Mouse (Mus musculus): ENCODE data around the gene Tmem50b. TPM values are rescaled to one million over a fixed set of nuclear protein-coding genes. Genes with fewer than 3 reads are reported as not detected.

The Tmem50b gene
- polyA plus RNA-seq, 1 experiment from 2014 or later, result 57.4 TPM

- H3K27me3 ChIP-seq (replicated peaks), result no peaks in the 10 kb centered on the region
- ATAC-seq (ENCODE audit: insufficient number of reproducible peaks, low FRiP score), result no peak
- H3K4me2 ChIP-seq, result peak overlapping the region; percentile 75
- H3K4me1 ChIP-seq (replicated peaks), result peaks cover 78% of the 10 kb centered on the region
- peak overlapping the region; percentile 89 for H3K27ac ChIP-seq (ENCODE audit: poor library complexity, severe bottlenecking)
- H3K9ac ChIP-seq, result peak overlapping the region; percentile 72; the same call in 1 of the 2 replicates
- peaks cover 7% of the 10 kb centered on the region for H3K36me3 ChIP-seq
- 63% methylated on average over 5 of the region's 5 CpGs for WGBS
- peak overlapping the region; percentile 10; the same call in 1 of the 2 replicates for H3K4me3 ChIP-seq
- H3K9me3 ChIP-seq (replicated peaks), result no peaks in the 10 kb centered on the region
Measured at GRCm38 (mm10) chr16:91549616-91550015, 48.0 kb downstream of the Tmem50b start.

GRCm38 (mm10) chr16:91548996-91549395 lies 48.6 kb downstream of the Tmem50b start:
- Histone ChIP-seq H3K27me3 (replicated peaks) (no peaks in the 10 kb centered on the region), H3K4me1 (replicated peaks) (peaks cover 72% of the 10 kb centered on the region), H3K27ac (ENCODE audit: poor library complexity, severe bottlenecking) (peak overlapping the region; percentile 89), H3K4me3 (peak overlapping the region; percentile 46), H3K9ac (peak overlapping the region; percentile 72), H3K36me3 (peaks cover 7% of the 10 kb centered on the region), H3K4me2 (peak overlapping the region; percentile 75), H3K9me3 (replicated peaks) (no peaks in the 10 kb centered on the region)
- WGBS, result 52% methylated on average over 2 of the region's 2 CpGs
- no peak for ATAC-seq (ENCODE audit: insufficient number of reproducible peaks, low FRiP score)

- Histone ChIP-seq H3K9ac (peak overlapping the region; percentile 72), H3K4me1 (replicated peaks) (peaks cover 68% of the 10 kb centered on the region), H3K27me3 (replicated peaks) (no peaks in the 10 kb centered on the region), H3K4me2 (peak overlapping the region; percentile 75), H3K27ac (ENCODE audit: poor library complexity, severe bottlenecking) (peak overlapping the region; percentile 89), H3K9me3 (replicated peaks) (no peaks in the 10 kb centered on the region), H3K36me3 (peaks cover 7% of the 10 kb centered on the region), H3K4me3 (peak overlapping the region; percentile 46)
- 24% methylated on average over 5 of the region's 5 CpGs for WGBS
- ATAC-seq (ENCODE audit: insufficient number of reproducible peaks, low FRiP score), result no peak
Measured at GRCm38 (mm10) chr16:91548586-91548985, 49.0 kb downstream of the Tmem50b start.

DNA sequence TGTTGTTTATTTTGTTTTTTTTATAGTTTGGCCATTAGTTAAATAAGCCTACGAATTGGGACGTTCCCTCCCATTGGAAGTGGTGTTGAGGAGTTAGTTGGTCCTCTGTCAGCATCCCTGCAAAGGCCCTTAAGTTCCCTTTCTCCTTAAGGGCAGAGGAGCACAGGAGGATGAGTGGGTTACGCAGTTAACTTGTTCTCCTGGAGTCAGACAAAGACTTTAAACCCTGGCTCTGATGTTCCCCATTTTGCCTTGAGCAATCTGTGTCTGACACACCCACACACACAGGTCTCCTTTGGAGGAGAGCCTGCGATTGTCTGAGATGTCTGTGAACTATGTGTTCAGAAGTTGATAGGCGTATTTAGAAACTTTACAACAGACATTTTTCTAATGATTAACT lies 49.6 kb downstream of the Tmem50b start:
- Histone ChIP-seq H3K36me3 (peaks cover 7% of the 10 kb centered on the region), H3K9ac (peak overlapping the region; percentile 98), H3K4me1 (replicated peaks) (peaks cover 62% of the 10 kb centered on the region), H3K27me3 (replicated peaks) (no peaks in the 10 kb centered on the region), H3K4me3 (peak overlapping the region; percentile 93), H3K9me3 (replicated peaks) (no peaks in the 10 kb centered on the region), H3K27ac (ENCODE audit: poor library complexity, severe bottlenecking) (peak overlapping the region; percentile 87), H3K4me2 (peak overlapping the region; percentile 91)
- 37% methylated on average over 5 of the region's 5 CpGs for WGBS
- ATAC-seq (ENCODE audit: insufficient number of reproducible peaks, low FRiP score), result no peak

- Histone ChIP-seq H3K4me2 (peak within 1 kb of the TSS; percentile 91), H3K36me3 (peaks cover 2% of the 10 kb centered on the region; the same call in 1 of the 2 replicates), H3K4me3 (peak within 1 kb of the TSS; percentile 93), H3K27me3 (replicated peaks) (no peaks in the 10 kb centered on the region), H3K27ac (ENCODE audit: poor library complexity, severe bottlenecking) (peak within 1 kb of the TSS; percentile 87), H3K9ac (peak within 1 kb of the TSS; percentile 98), H3K4me1 (replicated peaks) (peaks cover 56% of the 10 kb centered on the region), H3K9me3 (replicated peaks) (no peaks in the 10 kb centered on the region)
- peak; percentile 91 for ATAC-seq (ENCODE audit: insufficient number of reproducible peaks, low FRiP score)
- under 1% methylated on average over 65 of the region's 74 CpGs for WGBS
Measured at GRCm38 (mm10) chr16:91546836-91547741, 50.5 kb downstream of the Tmem50b start, which contains the start of gene Ifngr2. Gene Ifngr2, plus strand, starts transcription at chr16:91547072.

DNA sequence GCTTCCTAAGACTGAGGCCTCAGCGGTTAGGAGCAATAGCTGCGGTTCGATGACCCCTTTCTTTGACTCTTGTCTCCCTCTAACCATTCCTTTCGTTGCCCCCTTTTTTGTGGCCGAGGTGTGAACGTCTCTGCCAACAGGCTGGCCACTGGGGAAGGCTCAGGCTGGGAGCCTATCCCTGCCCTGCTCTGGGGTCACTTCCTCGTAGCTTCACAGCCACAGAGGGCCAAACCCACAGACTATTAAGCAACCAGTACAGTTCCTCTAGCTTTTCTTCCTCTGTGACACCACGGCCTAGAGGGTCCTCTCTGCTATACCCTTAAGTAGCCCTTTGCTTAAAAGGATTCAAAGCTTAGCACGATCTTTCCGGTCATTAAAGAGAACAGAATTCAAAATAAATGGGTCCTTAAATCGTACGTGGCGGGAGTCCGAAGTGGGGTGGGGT lies 51.2 kb downstream of the Tmem50b start:
- H3K36me3 ChIP-seq, result peaks cover 2% of the 10 kb centered on the region; the same call in 1 of the 2 replicates
- peak overlapping the region; percentile 93 for H3K4me3 ChIP-seq
- peak overlapping the region; percentile 91 for H3K4me2 ChIP-seq
- no peaks in the 10 kb centered on the region for H3K27me3 ChIP-seq (replicated peaks)
- WGBS, result 15% methylated on average over 14 of the region's 14 CpGs
- peak overlapping the region; percentile 98 for H3K9ac ChIP-seq
- ATAC-seq (ENCODE audit: insufficient number of reproducible peaks, low FRiP score), result peak; percentile 19; the same call in 1 of the 2 replicates
- H3K4me1 ChIP-seq (replicated peaks), result peaks cover 56% of the 10 kb centered on the region
- H3K9me3 ChIP-seq (replicated peaks), result no peaks in the 10 kb centered on the region
- peak overlapping the region; percentile 87 for H3K27ac ChIP-seq (ENCODE audit: poor library complexity, severe bottlenecking)

DNA sequence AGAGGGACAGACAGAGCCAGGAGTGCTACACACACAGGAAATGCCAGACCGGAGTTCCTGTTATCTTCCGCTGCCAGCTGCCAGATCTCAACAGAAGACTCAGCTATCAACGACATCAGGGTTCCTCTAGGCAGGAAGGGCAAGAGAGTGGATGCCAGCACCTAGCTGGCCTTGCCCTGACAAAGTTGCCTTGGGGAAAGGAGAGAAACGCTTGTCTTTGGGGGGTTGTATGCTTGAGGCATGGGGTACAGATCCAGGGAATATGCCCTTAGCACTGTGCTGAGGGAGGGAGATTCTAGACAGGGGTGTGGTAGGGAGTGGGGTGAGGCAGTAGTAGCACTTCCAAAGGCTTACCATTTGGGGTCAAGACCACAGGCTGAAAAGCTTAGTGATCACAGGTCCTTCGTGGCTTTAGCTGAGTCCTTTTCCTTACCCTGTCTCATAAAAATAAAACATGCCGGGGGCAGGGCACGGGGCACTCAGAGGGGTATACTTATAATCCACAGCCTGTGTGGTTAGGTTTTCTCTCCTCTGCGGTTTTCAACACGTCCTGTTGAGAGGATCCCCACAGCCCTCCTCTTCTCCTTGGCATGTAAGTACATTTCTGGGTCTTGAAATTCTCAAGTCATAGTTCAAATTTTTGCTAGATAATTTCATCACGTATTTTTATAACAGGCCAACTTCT lies 51.9 kb downstream of the Tmem50b start:
- no peaks in the 10 kb centered on the region for H3K27me3 ChIP-seq (replicated peaks)
- no peak overlapping the region for H3K4me3 ChIP-seq
- H3K9me3 ChIP-seq (replicated peaks), result no peaks in the 10 kb centered on the region
- ATAC-seq (ENCODE audit: insufficient number of reproducible peaks, low FRiP score), result no peak
- peaks cover 2% of the 10 kb centered on the region; the same call in 1 of the 2 replicates for H3K36me3 ChIP-seq
- peak overlapping the region; percentile 63; the same call in 1 of the 2 replicates for H3K27ac ChIP-seq (ENCODE audit: poor library complexity, severe bottlenecking)
- H3K4me2 ChIP-seq, result no peak overlapping the region
- WGBS, result 42% methylated on average over 10 of the region's 10 CpGs
- H3K4me1 ChIP-seq (replicated peaks), result peaks cover 54% of the 10 kb centered on the region
- H3K9ac ChIP-seq, result no peak overlapping the region

- H3K9me3 ChIP-seq (replicated peaks), result no peaks in the 10 kb centered on the region
- H3K27me3 ChIP-seq (replicated peaks), result no peaks in the 10 kb centered on the region
- no peak for ATAC-seq (ENCODE audit: insufficient number of reproducible peaks, low FRiP score)
- H3K9ac ChIP-seq, result no peak overlapping the region
- H3K4me2 ChIP-seq, result no peak overlapping the region
- H3K27ac ChIP-seq (ENCODE audit: poor library complexity, severe bottlenecking), result no peak overlapping the region
- H3K36me3 ChIP-seq, result no peaks in the 10 kb centered on the region
- WGBS, result 95% methylated on average over 1 of the region's 1 CpGs
- H3K4me1 ChIP-seq (replicated peaks), result peaks cover 46% of the 10 kb centered on the region
- H3K4me3 ChIP-seq, result no peak overlapping the region
Measured at GRCm38 (mm10) chr16:91543619-91544018, 54.0 kb downstream of the Tmem50b start.

GRCm38 (mm10) chr16:91541573-91542081 lies 56.0 kb downstream of the Tmem50b start:
- Histone ChIP-seq H3K4me1 (replicated peaks) (peaks cover 51% of the 10 kb centered on the region), H3K27ac (ENCODE audit: poor library complexity, severe bottlenecking) (peak overlapping the region; percentile 52; the same call in 1 of the 2 replicates), H3K4me3 (no peak overlapping the region), H3K4me2 (peak overlapping the region; percentile 41), H3K9me3 (replicated peaks) (no peaks in the 10 kb centered on the region), H3K36me3 (no peaks in the 10 kb centered on the region), H3K27me3 (replicated peaks) (no peaks in the 10 kb centered on the region), H3K9ac (no peak overlapping the region)
- no peak for ATAC-seq (ENCODE audit: insufficient number of reproducible peaks, low FRiP score)
- WGBS, result 32% methylated on average over 10 of the region's 10 CpGs

GRCm38 (mm10) chr16:91538513-91538912 lies 59.1 kb downstream of the Tmem50b start:
- Histone ChIP-seq H3K9ac (no peak overlapping the region), H3K27me3 (replicated peaks) (no peaks in the 10 kb centered on the region), H3K4me2 (no peak overlapping the region), H3K9me3 (replicated peaks) (no peaks in the 10 kb centered on the region), H3K4me3 (no peak overlapping the region), H3K4me1 (replicated peaks) (peaks cover 49% of the 10 kb centered on the region), H3K27ac (ENCODE audit: poor library complexity, severe bottlenecking) (peak overlapping the region; percentile 66; the same call in 1 of the 2 replicates), H3K36me3 (no peaks in the 10 kb centered on the region)
- WGBS, result 50% methylated on average over 9 of the region's 9 CpGs
- ATAC-seq (ENCODE audit: insufficient number of reproducible peaks, low FRiP score), result no peak

DNA sequence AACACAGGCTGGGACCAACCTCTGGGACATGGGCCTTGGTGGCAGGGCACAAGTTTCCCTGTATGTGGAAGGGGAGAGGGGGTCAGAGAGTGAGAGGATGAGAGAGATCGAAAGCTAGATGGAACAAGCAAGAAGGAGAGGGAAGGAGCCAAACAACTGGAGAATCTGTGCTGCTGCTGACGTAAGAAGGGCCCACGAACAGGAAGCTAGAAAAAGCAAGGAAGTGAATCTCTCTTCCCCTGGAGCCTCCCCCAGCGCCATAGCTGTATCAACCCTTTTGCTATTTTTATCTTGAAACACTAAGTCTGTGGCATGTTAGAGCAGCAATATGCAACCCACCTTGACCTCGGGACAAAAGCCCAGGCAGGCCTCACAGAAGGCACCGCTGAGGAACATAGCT lies 59.5 kb downstream of the Tmem50b start:
- WGBS, result 28% methylated on average over 6 of the region's 6 CpGs
- Histone ChIP-seq H3K4me2 (no peak overlapping the region), H3K4me3 (no peak overlapping the region), H3K4me1 (replicated peaks) (peaks cover 54% of the 10 kb centered on the region), H3K27ac (ENCODE audit: poor library complexity, severe bottlenecking) (peak overlapping the region; percentile 66), H3K9ac (no peak overlapping the region), H3K36me3 (no peaks in the 10 kb centered on the region), H3K27me3 (replicated peaks) (no peaks in the 10 kb centered on the region), H3K9me3 (replicated peaks) (no peaks in the 10 kb centered on the region)
- ATAC-seq (ENCODE audit: insufficient number of reproducible peaks, low FRiP score), result no peak
